9 mouse cellular contexts compared by ENCODE assay signal in genomic region chr1:133245690-133246619, GRCm38 (mm10).
A peak's percentile ranks its signal among the peaks of the same experiment; 100 is the strongest.
DNase-seq lines count a peak whose midpoint lies in the region; ATAC-seq lines count a peak whose summit lies in the region.
"Had no signal": no experiment of that assay in that cellular context is flagged by ENCODE, and none has a peak within 500 bp of the region (broad histone marks: within the 10 kb centered on the region; RNA-seq: fewer than 3 reads in every experiment).

No protein-coding gene starts in this region.

- H3K4me3 ChIP-seq in embryonic facial prominence, embryonic 10.5 days, result peak overlapping the region; percentile 26; the same call in 1 of the 2 replicates
- H3K4me3 ChIP-seq in hindbrain, embryonic 12.5 days, result peak overlapping the region; percentile 27
- no peak overlapping the region for H3K4me3 ChIP-seq in limb, embryonic 13.5 days
- 0 out of 2 replicates have a peak overlapping the region, but pooled peaks have one; percentile 8 for H3K4me3 ChIP-seq in midbrain, embryonic 14.5 days (replicated peaks; ENCODE audit: low read depth, low read length)
- H3K4me3 ChIP-seq: megakaryocyte, embryonic 14.5 days had no signal

- H3K27ac ChIP-seq in embryonic facial prominence, embryonic 10.5 days (replicated peaks), result peak overlapping the region; percentile 78
- peak overlapping the region; percentile 91 for H3K27ac ChIP-seq in hindbrain, embryonic 12.5 days
- H3K27ac ChIP-seq in limb, embryonic 13.5 days, result no peak overlapping the region
- H3K27ac ChIP-seq in midbrain, embryonic 14.5 days (replicated peaks; ENCODE audit: low read depth, low read length), result peak overlapping the region; percentile 76

- peaks cover 30% of the 10 kb centered on the region for H3K4me1 ChIP-seq in embryonic facial prominence, embryonic 10.5 days
- peaks cover 38% of the 10 kb centered on the region for H3K4me1 ChIP-seq in hindbrain, embryonic 12.5 days
- peaks cover 29% of the 10 kb centered on the region for H3K4me1 ChIP-seq in limb, embryonic 13.5 days
- peaks cover 25% of the 10 kb centered on the region for H3K4me1 ChIP-seq in midbrain, embryonic 14.5 days (ENCODE audit: control insufficient read depth, insufficient read depth, low read length)

- peak overlapping the region; percentile 46 for H3K4me2 ChIP-seq in hindbrain, embryonic 12.5 days (replicated peaks)
- peak overlapping the region; percentile 38 for H3K4me2 ChIP-seq in limb, embryonic 13.5 days (replicated peaks)
- H3K4me2 ChIP-seq in midbrain, embryonic 14.5 days (ENCODE audit: low read length), result peak overlapping the region; percentile 40

- peak overlapping the region; percentile 58 for H3K9ac ChIP-seq in hindbrain, embryonic 12.5 days
- peak overlapping the region; percentile 8; the same call in 1 of the 2 replicates for H3K9ac ChIP-seq in limb, embryonic 13.5 days
- 0 out of 2 replicates have a peak overlapping the region, but pooled peaks have one; percentile 9 for H3K9ac ChIP-seq in midbrain, embryonic 14.5 days (replicated peaks; ENCODE audit: low read length)

- no peaks in the 10 kb centered on the region for H3K36me3 ChIP-seq in embryonic facial prominence, embryonic 10.5 days (replicated peaks)
- no peaks in the 10 kb centered on the region for H3K36me3 ChIP-seq in hindbrain, embryonic 12.5 days
- no peaks in the 10 kb centered on the region for H3K36me3 ChIP-seq in limb, embryonic 13.5 days
- no peaks in the 10 kb centered on the region for H3K36me3 ChIP-seq in midbrain, embryonic 14.5 days (ENCODE audit: control insufficient read depth, insufficient read depth, low read length)

- peaks cover 16% of the 10 kb centered on the region; the same call in 1 of the 2 replicates for H3K27me3 ChIP-seq in embryonic facial prominence, embryonic 10.5 days (replicated peaks; ENCODE audit: low read depth, poor library complexity, severe bottlenecking)
- 0 out of 2 replicates have a peak, but pooled peaks cover 2% of the 10 kb centered on the region for H3K27me3 ChIP-seq in hindbrain, embryonic 12.5 days
- no peaks in the 10 kb centered on the region for H3K27me3 ChIP-seq in limb, embryonic 13.5 days
- no peaks in the 10 kb centered on the region for H3K27me3 ChIP-seq in midbrain, embryonic 14.5 days (ENCODE audit: control insufficient read depth, insufficient read depth, low read length)

- WGBS in embryonic facial prominence, embryonic 10.5 days, result 34% methylated on average over 12 of the region's 12 CpGs
- WGBS in hindbrain, embryonic 12.5 days, result 19% methylated on average over 12 of the region's 12 CpGs
- 25% methylated on average over 12 of the region's 12 CpGs for WGBS in limb, embryonic 13.5 days
- WGBS in midbrain, embryonic 14.5 days, result 13% methylated on average over 12 of the region's 12 CpGs

- H3K9me3 ChIP-seq in embryonic facial prominence, embryonic 10.5 days, result no peaks in the 10 kb centered on the region
- no peaks in the 10 kb centered on the region for H3K9me3 ChIP-seq in hindbrain, embryonic 12.5 days (replicated peaks)
- no peaks in the 10 kb centered on the region for H3K9me3 ChIP-seq in limb, embryonic 13.5 days
- no peaks in the 10 kb centered on the region for H3K9me3 ChIP-seq in midbrain, embryonic 14.5 days (ENCODE audit: control insufficient read depth, low read length)

- peak; percentile 72 for ATAC-seq in hindbrain, embryonic 12.5 days (ENCODE audit: low FRiP score)
- 0 out of 2 replicates have a peak, but pooled peaks have one; percentile 36 for ATAC-seq in limb, embryonic 13.5 days (ENCODE audit: low FRiP score, low read depth)
- peak; percentile 62 for ATAC-seq in midbrain, embryonic 14.5 days (ENCODE audit: low FRiP score, low TSS enrichment)

- DNase-seq in adrenal gland, postnatal 10 days, result peak; percentile 50
- no peak for DNase-seq in adrenal gland, adult 18-20 months (ENCODE audit: low spot score in 2 of 2)
- DNase-seq in embryonic facial prominence, embryonic 10.5 days (ENCODE audit: low spot score), result peak; percentile 31
- peak; percentile 74 for DNase-seq in midbrain, embryonic 14.5 days
- DNase-seq in gastrocnemius, adult 18-20 months (ENCODE audit: low spot score), result no peak
- no peak for DNase-seq in layer of hippocampus, adult 9-10 months (ENCODE audit: low spot score)

Comparison
In these comparisons a context has a peak if more than half of its experiments do, and no peak if none do; other contexts are left out.
1. DNase-seq: peak in adrenal gland, postnatal 10 days (single experiment), embryonic facial prominence, embryonic 10.5 days (single experiment) and midbrain, embryonic 14.5 days (single experiment); none in adrenal gland, adult 18-20 months (0 of 2), gastrocnemius, adult 18-20 months (single experiment) and layer of hippocampus, adult 9-10 months (single experiment).
2. H3K9ac ChIP-seq: peak in every context shown above with its lines; median percentile 58 in hindbrain, embryonic 12.5 days; 9 in midbrain, embryonic 14.5 days; 8 in limb, embryonic 13.5 days.
3. Peak in every context shown above with its lines, with median percentiles within 50 percentile points of each other: ATAC-seq and H3K4me2 ChIP-seq.